Mouse (Mus musculus) liver, adult 2 months (tissue): Measurements from ENCODE around the gene Lrrc63. TPM values are rescaled to one million over a fixed set of nuclear protein-coding genes. Genes with fewer than 3 reads are reported as not detected.

Experiments
- DNase-seq: peaks from one replicate; pipeline ENCODE4 v3.0.0-alpha.2; 2011; ENCODE audit warnings: low read depth, low spot score; ENCODE audit errors: extremely low read depth
- H3K27ac ChIP-seq: fragments of 200-500 bp; replicated peaks from 2 replicates; pipeline ENCODE4 v1.5.1; 2012; ENCODE audit warnings: low read depth, mild to moderate bottlenecking, control low read depth, inconsistent platforms, low read length; ENCODE audit not compliant: insufficient read depth
- H3K27me3 ChIP-seq: fragments of 200-500 bp; 2 replicates; pipeline ENCODE4 v1.6.1; 2012; ENCODE audit warnings: mild to moderate bottlenecking, moderate library complexity, low read length, inconsistent platforms; ENCODE audit not compliant: control insufficient read depth, insufficient read depth
- H3K36me3 ChIP-seq: fragments of 200-500 bp; 2 replicates; pipeline ENCODE4 v1.6.1; 2012; ENCODE audit warnings: low read length, inconsistent platforms; ENCODE audit not compliant: control insufficient read depth, insufficient read depth
- H3K4me1 ChIP-seq: fragments of 200-500 bp; 2 replicates; pipeline ENCODE4 v1.6.1; 2011; ENCODE audit warnings: low read length; ENCODE audit not compliant: control insufficient read depth, insufficient read depth
- H3K4me3 ChIP-seq: fragments of 200-500 bp; 2 replicates; pipeline ENCODE4 v1.5.1; 2011; ENCODE audit warnings: low read depth, mild to moderate bottlenecking, control low read depth, low read length, moderate library complexity; ENCODE audit not compliant: insufficient read depth
- H3K79me2 ChIP-seq: fragments of 200-500 bp; 2 replicates; pipeline ENCODE4 v1.6.1; 2012; ENCODE audit warnings: inconsistent platforms, mild to moderate bottlenecking, low read length, moderate library complexity; ENCODE audit not compliant: control insufficient read depth, insufficient read depth
- H3K9ac ChIP-seq: fragments of 200-500 bp; 2 replicates; pipeline ENCODE4 v1.6.1; 2012; ENCODE audit warnings: low read depth, mild to moderate bottlenecking, control low read depth, inconsistent platforms, low read length
- CTCF ChIP-seq: fragments of 200-500 bp; IDR thresholded peaks from 2 replicates; pipeline ENCODE4 v1.5.1; 2011; ENCODE audit warnings: low read depth, low read length, control low read depth
- POLR2A ChIP-seq: fragments of 200-500 bp; IDR thresholded peaks from 2 replicates; pipeline ENCODE4 v1.6.1; 2011; ENCODE audit warnings: low read length, control low read depth; ENCODE audit not compliant: insufficient read depth; ENCODE audit errors: extremely low read depth
- WGBS: fragments of 180-500 bp; shearing (Covaris S2); methylation state at CpG from one replicate; pipeline ENCODE4 v1.1.7; 2018; 5-methylcytosine and 5-hydroxymethylcytosine counted together
- polyA plus RNA-seq: library from polyadenylated mRNA; depleted of rRNA; stranded (reverse); fragments of >200 nt; gene quantifications from 2 replicates; pipeline ENCODE4 v1.2.3, GENCODE M21; 2012
- total RNA-seq: library from RNA; depleted of rRNA; stranded (reverse); fragments of >200 nt; gene quantifications from 2 replicates; pipeline ENCODE4 v1.2.3, GENCODE M21; 2014

Lrrc63 gene
- total and polyA plus RNA-seq, 2 experiments: under 0.01 to 0.04 TPM

DNA sequence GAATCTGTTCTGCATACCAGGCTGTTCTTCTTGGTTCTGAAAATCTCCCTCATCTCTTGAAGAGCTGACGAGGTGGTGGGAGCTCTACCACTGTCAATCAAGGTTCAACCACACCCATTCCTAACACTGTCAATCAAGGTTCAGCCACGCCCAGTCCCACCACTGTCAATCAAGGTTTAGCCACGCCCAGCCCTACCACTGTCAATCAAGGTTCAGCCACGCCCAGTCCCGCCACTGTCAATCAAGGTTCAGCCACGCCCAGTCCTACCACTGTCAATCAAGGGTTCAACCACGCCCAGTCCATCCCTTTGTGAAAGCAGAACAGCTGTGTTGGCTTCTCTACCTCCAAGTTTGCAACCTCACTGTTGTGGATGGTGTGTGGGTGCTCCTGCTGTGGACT lies 66.2 kb downstream of the Lrrc63 start:
- 83% methylated on average over 7 of the region's 7 CpGs for WGBS
- TF ChIP-seq CTCF (no peak), POLR2A (no peak)
- H3K4me1 ChIP-seq: no peaks in the 10 kb centered on the region
- H3K4me3 ChIP-seq: no peak overlapping the region
- no peaks in the 10 kb centered on the region for H3K36me3 ChIP-seq
- no peaks in the 10 kb centered on the region for H3K27me3 ChIP-seq
- no peak overlapping the region for H3K27ac ChIP-seq
- H3K9ac ChIP-seq: no peak overlapping the region
- DNase-seq: no peak
- H3K79me2 ChIP-seq: no peaks in the 10 kb centered on the region

DNA sequence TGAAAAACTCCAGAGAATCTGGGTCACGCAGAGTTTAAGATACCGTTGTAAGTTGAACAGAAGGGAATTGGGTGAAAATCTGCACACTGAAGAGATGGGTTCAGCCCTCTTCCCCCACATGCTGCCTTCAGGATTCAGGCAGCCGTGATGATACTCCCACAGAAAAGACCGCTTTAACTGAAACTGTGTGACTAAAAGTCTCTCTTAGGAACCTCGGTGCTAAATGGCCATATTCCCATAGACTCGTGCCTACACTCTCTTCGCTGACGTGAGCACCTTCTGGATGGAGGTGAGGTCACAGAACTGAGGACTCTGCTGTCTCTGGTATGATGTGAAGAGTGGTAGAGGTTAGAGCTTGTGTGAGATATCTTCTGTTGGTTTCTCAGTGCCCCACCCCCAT lies 66.7 kb downstream of the Lrrc63 start:
- no peaks in the 10 kb centered on the region for H3K79me2 ChIP-seq
- no peaks in the 10 kb centered on the region for H3K4me1 ChIP-seq
- no peak overlapping the region for H3K9ac ChIP-seq
- no peak for TF ChIP-seq CTCF
- TF ChIP-seq POLR2A: no peak
- 96% methylated on average over 8 of the region's 8 CpGs for WGBS
- no peaks in the 10 kb centered on the region for H3K36me3 ChIP-seq
- DNase-seq: no peak
- H3K4me3 ChIP-seq: no peak overlapping the region
- H3K27ac ChIP-seq: no peak overlapping the region
- H3K27me3 ChIP-seq: no peaks in the 10 kb centered on the region

DNA sequence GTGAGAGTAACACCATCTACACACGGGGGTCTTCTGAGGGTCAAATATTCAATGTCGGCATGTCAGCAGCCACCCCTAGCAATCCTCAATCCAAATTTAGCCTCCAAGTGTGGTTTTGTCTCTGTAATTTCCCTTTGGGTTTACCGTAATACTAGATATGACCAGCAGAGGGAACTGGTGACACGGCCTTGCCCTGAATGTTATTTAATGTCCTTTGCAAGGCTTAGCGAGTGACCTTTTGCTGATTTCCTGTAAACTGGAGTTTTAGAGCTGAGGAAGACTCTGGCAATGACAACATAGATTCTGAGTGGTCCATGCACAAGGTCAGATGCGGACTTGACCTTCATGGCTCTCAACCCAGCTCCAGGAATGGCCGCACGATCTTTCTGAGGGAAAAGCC lies 70.1 kb downstream of the Lrrc63 start:
- WGBS: 30% methylated on average over 8 of the region's 8 CpGs
- DNase-seq: peak; percentile 51

DNA sequence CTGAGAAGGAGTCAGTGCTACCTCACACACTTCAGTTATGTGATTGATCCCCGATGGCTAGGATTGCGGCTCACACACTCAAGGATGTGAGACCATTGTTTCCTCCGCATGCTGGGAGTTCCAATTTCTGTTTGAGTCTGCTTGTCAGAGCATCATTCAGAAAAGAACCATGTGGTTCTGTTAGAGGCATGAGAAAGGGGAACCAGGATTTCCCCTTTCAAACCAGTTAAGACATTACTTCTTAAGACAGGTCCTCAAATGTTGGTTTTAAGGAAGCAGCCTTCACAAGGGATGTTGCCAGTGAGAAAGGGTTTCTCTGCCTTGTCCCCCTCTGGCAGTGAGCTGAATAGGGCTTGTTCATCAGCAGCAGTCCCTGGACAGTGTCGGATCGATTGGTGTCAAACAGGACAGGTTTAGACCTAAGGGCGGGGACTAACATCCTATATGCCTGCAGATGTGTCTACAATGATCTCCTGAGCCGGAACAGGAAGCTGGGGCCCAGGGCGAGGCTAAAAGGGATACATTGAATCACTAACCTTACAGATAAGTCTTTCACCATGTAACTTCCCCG lies 73.7 kb downstream of the Lrrc63 start:
- H3K27ac ChIP-seq: no peak overlapping the region
- H3K27me3 ChIP-seq: no peaks in the 10 kb centered on the region
- no peak overlapping the region for H3K9ac ChIP-seq
- H3K4me3 ChIP-seq: no peak overlapping the region
- TF ChIP-seq POLR2A (no peak), CTCF (no peak)
- H3K79me2 ChIP-seq: no peaks in the 10 kb centered on the region
- no peaks in the 10 kb centered on the region for H3K36me3 ChIP-seq
- WGBS: 71% methylated on average over 9 of the region's 9 CpGs
- DNase-seq: peak; percentile 40
- H3K4me1 ChIP-seq: peaks cover 12% of the 10 kb centered on the region; the same call in 1 of the 2 replicates

More for the DNA sequence above, 70.1 kb downstream of the Lrrc63 start:
- Histone ChIP-seq H3K27ac (no peak overlapping the region), H3K27me3 (no peaks in the 10 kb centered on the region), H3K9ac (no peak overlapping the region), H3K4me3 (no peak overlapping the region), H3K4me1 (no peaks in the 10 kb centered on the region), H3K79me2 (no peaks in the 10 kb centered on the region), H3K36me3 (no peaks in the 10 kb centered on the region)
- TF ChIP-seq POLR2A: no peak
- TF ChIP-seq CTCF: peak; percentile 37

DNA sequence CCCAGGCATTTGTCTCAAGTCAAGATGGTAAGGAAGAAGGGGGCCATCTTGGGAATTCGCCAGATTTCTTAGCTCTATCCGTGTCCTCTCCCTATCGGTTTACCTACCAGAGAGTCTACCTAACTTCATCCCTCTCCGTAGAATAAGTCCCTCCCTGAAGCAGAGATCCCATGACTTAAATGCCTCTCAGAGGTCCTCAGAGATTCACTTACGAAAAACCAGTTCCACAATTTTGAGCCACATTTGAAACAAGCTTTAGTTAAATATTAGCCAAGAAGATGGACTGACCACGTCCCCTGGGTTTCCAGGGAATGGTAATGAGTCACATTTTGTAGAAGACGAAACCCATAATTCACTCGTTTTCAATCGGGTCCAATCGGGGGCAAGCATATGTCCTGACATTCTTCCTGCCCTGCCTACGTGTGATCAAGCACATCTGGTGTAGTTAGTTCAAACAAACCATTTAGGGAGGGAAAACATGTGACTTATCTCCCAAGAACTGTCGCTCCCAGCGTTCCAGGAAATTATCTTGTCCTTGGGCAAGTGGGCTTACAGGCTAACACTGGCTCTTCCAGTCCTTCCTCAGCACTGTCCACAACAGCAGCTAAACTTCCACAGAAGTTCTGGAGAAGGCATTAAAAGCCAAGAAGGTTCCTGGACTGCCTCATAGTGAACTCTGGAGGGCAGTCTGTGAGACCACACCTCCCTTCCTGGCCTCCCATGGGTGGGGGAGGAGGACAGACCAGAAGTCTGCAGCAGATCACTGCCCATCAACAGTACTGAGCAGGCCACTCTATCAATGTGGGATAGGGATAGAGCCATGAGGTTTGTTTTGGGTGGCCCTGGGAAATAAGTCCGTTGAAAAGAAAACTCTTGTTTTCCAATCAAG lies 76.0 kb downstream of the Lrrc63 start:
- peak; percentile 58 for DNase-seq
- TF ChIP-seq CTCF: no peak
- no peak overlapping the region for H3K4me3 ChIP-seq
- no peaks in the 10 kb centered on the region for H3K27me3 ChIP-seq
- no peaks in the 10 kb centered on the region for H3K79me2 ChIP-seq
- no peaks in the 10 kb centered on the region for H3K36me3 ChIP-seq
- peaks cover 12% of the 10 kb centered on the region; the same call in 1 of the 2 replicates for H3K4me1 ChIP-seq
- peak overlapping the region; percentile 76 for H3K27ac ChIP-seq
- WGBS: 33% methylated on average over 14 of the region's 14 CpGs
- peak overlapping the region; percentile 26 for H3K9ac ChIP-seq

DNA sequence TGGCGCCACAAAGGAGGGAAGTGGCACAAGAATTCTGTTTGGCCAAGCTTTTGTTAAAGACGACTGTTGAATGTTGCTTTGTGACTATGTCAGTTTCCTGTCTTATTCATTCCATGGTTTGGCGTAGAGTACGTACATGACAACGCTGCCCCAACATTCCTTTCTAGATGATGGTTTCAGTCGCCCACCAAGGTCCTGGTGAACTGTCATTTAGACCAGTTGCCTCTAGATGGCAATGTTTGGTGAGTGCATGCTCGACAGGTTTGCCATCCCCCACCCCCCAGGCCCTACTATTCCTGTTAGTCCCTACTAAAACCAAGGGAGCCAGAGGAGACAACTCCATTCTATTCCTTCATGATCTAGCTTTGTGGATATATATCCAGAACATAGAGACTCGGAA lies 78.2 kb downstream of the Lrrc63 start:
- Histone ChIP-seq H3K79me2 (no peaks in the 10 kb centered on the region), H3K36me3 (no peaks in the 10 kb centered on the region), H3K27ac (no peak overlapping the region), H3K9ac (no peak overlapping the region), H3K4me3 (no peak overlapping the region), H3K4me1 (peaks cover 12% of the 10 kb centered on the region; the same call in 1 of the 2 replicates), H3K27me3 (no peaks in the 10 kb centered on the region)
- 73% methylated on average over 8 of the region's 8 CpGs for WGBS
- TF ChIP-seq CTCF: peak; percentile 23; the same call in 1 of the 2 replicates
- TF ChIP-seq POLR2A: no peak
- DNase-seq: no peak
